Mouse (Mus musculus): ENCODE results near the gene Gm49380. TPM values are rescaled to one million over a fixed set of nuclear protein-coding genes. Genes with fewer than 3 reads are reported as not detected.

Gm49380 gene
- polyA plus RNA-seq, 1 experiment from 2014 or later, result 0.08 TPM

DNA sequence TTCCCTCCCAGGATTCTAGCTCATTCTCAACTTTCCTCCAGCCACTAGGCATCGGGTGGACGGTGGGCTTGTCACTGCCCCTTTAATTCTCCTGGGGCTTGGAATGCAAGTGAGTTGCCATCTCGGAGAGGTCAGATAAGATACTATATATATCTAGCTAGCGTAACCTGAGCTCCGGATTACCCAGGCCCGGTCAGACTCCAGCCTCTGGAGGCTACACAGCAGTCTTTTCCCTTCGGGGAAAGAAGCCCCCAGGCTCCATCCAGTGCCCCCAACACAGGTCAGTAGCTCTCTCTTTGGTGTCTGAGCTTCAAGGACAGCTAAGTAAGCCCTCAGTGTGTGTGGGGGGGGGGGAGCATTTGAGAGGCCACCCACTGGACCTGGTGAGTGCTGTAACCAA, 44.0 kb downstream of the Gm49380 start:
- no peaks in the 10 kb centered on the region for H3K9me3 ChIP-seq (ENCODE audit: control insufficient read depth, low read length)
- no peaks in the 10 kb centered on the region for H3K4me1 ChIP-seq (ENCODE audit: control insufficient read depth, insufficient read depth, low read length)
- no peak overlapping the region for H3K27ac ChIP-seq (ENCODE audit: low read depth, low read length)
- H3K9ac ChIP-seq (replicated peaks; ENCODE audit: low read depth, low read length), result no peak overlapping the region
- 47% methylated on average over 7 of the region's 7 CpGs for WGBS
- ATAC-seq (ENCODE audit: low read depth), result no peak
- H3K36me3 ChIP-seq (ENCODE audit: control insufficient read depth, insufficient read depth, low read length), result no peaks in the 10 kb centered on the region
- no peak overlapping the region for H3K4me2 ChIP-seq (ENCODE audit: low read depth, low read length)
- no peak overlapping the region for H3K4me3 ChIP-seq (ENCODE audit: low read depth, low read length)
- no peaks in the 10 kb centered on the region for H3K27me3 ChIP-seq (ENCODE audit: control insufficient read depth, insufficient read depth, low read length)

DNA sequence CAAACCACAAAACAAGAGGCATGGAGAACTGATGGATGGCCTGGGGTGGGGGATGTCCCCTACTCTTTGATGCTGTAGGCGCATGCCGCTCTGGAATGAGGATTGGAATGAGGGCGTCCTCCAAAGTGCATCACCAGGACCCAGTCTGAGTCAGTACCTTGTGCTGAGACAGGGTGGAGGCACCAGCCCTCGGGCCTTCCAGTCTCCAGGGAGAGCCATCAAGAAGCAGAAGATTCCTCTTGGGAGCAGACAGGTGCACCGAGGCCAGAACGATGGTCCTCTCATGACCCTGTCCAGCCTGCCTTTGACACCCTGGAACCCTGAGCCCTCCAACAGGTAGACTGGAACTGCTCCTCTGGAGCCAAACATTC, 45.4 kb downstream of the Gm49380 start:
- Histone ChIP-seq H3K27ac (ENCODE audit: low read depth, low read length) (no peak overlapping the region), H3K4me1 (ENCODE audit: control insufficient read depth, insufficient read depth, low read length) (no peaks in the 10 kb centered on the region), H3K4me3 (ENCODE audit: low read depth, low read length) (no peak overlapping the region), H3K4me2 (ENCODE audit: low read depth, low read length) (no peak overlapping the region), H3K9ac (replicated peaks; ENCODE audit: low read depth, low read length) (no peak overlapping the region), H3K9me3 (ENCODE audit: control insufficient read depth, low read length) (no peaks in the 10 kb centered on the region), H3K36me3 (ENCODE audit: control insufficient read depth, insufficient read depth, low read length) (no peaks in the 10 kb centered on the region), H3K27me3 (ENCODE audit: control insufficient read depth, insufficient read depth, low read length) (no peaks in the 10 kb centered on the region)
- no peak for ATAC-seq (ENCODE audit: low read depth)
- 81% methylated on average over 6 of the region's 6 CpGs for WGBS

DNA sequence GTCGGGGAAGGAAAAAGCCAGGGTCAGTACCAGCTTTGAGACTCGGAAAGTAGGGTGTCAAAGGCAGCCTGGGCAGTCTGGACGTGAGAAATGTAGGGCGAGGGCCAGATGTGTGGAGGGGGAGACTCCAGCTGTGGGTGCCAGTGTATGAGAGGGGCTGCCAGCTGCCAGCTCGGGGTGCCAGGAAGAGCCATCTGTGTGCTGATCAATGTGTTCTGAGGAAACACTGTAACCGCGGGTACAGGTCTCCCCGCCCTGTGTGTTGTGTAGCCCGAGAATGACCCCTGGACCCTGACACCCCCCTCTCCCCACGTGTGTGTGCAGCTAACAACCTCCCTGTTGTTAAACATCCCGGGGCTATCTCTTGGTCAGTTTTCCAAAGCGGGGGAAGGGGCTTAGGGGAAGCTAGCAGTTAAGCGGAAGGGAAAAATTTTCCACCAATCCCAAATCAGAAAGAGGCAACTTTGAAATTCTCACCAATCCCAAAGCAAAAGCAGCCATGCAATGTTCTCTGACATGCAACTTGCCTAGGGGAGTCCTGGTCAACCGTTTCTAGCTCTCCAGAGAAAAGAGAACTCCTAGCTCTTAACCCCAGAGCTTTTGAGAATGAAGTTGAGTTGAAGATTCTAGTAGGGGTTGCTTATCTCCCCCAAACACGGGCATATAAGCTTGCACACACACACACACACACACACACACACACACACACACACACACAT, 45.9 kb downstream of the Gm49380 start:
- WGBS, result 9% methylated on average over 15 of the region's 15 CpGs
- ATAC-seq (ENCODE audit: low read depth), result peak; percentile 54

DNA sequence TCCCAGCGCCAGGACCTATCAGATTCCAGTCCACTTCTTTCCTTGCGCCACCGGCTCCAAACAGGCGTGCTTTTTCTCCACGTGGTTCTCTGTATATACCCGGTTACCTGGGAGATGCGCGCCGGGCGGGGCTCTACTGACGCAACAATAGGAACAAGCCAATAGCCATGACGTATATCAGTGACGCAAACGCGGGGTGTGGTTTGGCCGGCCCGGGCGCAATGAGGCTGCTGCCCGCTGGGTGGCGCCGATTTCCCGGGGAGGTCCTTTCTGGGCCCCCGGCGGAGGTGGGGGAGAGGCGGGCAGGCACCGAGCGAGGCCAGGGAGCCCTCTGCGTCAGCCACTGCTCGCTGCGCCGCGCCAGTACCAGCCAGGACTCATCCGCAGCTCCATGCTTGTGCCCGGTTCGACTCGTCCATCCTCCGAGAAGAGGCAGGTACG, 46.5 kb downstream of the Gm49380 start, which contains the start of gene Usp2:
Gene Usp2, plus strand, starts transcription at position 237 of the 441 bp plus-strand sequence.
- under 1% methylated on average over 38 of the region's 38 CpGs for WGBS
- no peaks in the 10 kb centered on the region for H3K36me3 ChIP-seq (ENCODE audit: control insufficient read depth, insufficient read depth, low read length)
- peak within 1 kb of the TSS; percentile 80 for H3K4me2 ChIP-seq (ENCODE audit: low read depth, low read length)
- H3K4me1 ChIP-seq (ENCODE audit: control insufficient read depth, insufficient read depth, low read length), result no peaks in the 10 kb centered on the region
- H3K4me3 ChIP-seq (ENCODE audit: low read depth, low read length), result peak within 1 kb of the TSS; percentile 43
- no peaks in the 10 kb centered on the region for H3K27me3 ChIP-seq (ENCODE audit: control insufficient read depth, insufficient read depth, low read length)
- peak within 1 kb of the TSS; percentile 44 for H3K27ac ChIP-seq (ENCODE audit: low read depth, low read length)
- no peaks in the 10 kb centered on the region for H3K9me3 ChIP-seq (ENCODE audit: control insufficient read depth, low read length)
- H3K9ac ChIP-seq (replicated peaks; ENCODE audit: low read depth, low read length), result peak within 1 kb of the TSS; percentile 51; the same call in 1 of the 2 replicates
- peak; percentile 98 for ATAC-seq (ENCODE audit: low read depth)

More for the DNA sequence above, 45.9 kb downstream of the Gm49380 start:
- Histone ChIP-seq H3K4me1 (ENCODE audit: control insufficient read depth, insufficient read depth, low read length) (no peaks in the 10 kb centered on the region), H3K4me3 (ENCODE audit: low read depth, low read length) (peak overlapping the region; percentile 43), H3K27ac (ENCODE audit: low read depth, low read length) (peak overlapping the region; percentile 44), H3K27me3 (ENCODE audit: control insufficient read depth, insufficient read depth, low read length) (no peaks in the 10 kb centered on the region), H3K9ac (replicated peaks; ENCODE audit: low read depth, low read length) (peak overlapping the region; percentile 51; the same call in 1 of the 2 replicates), H3K4me2 (ENCODE audit: low read depth, low read length) (peak overlapping the region; percentile 80), H3K9me3 (ENCODE audit: control insufficient read depth, low read length) (no peaks in the 10 kb centered on the region), H3K36me3 (ENCODE audit: control insufficient read depth, insufficient read depth, low read length) (no peaks in the 10 kb centered on the region)

DNA sequence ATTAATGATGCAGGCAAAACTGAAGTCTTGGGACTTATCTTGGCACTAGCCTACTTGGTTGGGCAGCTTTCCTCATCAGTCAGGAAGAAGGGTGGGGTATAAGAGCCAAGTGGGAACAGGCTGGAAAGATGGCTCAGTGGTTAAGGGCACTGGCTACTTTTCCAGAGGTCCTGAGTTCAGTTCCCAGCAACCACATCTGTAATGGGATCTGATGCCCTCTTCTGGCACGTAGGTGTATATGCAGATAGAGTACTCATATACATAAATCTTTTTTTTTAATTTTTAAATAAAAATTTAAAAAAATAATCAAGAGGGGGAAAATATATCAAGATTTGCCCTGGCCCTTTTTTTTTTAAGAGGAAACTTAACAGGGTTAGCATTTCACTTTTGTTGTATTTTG, 48.1 kb downstream of the Gm49380 start:
- 44% methylated on average over 1 of the region's 1 CpGs for WGBS
- H3K4me3 ChIP-seq (ENCODE audit: low read depth, low read length), result no peak overlapping the region
- H3K36me3 ChIP-seq (ENCODE audit: control insufficient read depth, insufficient read depth, low read length), result no peaks in the 10 kb centered on the region
- ATAC-seq (ENCODE audit: low read depth), result no peak
- H3K9me3 ChIP-seq (ENCODE audit: control insufficient read depth, low read length), result no peaks in the 10 kb centered on the region
- no peak overlapping the region for H3K27ac ChIP-seq (ENCODE audit: low read depth, low read length)
- no peaks in the 10 kb centered on the region for H3K4me1 ChIP-seq (ENCODE audit: control insufficient read depth, insufficient read depth, low read length)
- H3K9ac ChIP-seq (replicated peaks; ENCODE audit: low read depth, low read length), result no peak overlapping the region
- H3K4me2 ChIP-seq (ENCODE audit: low read depth, low read length), result no peak overlapping the region
- H3K27me3 ChIP-seq (ENCODE audit: control insufficient read depth, insufficient read depth, low read length), result no peaks in the 10 kb centered on the region

DNA sequence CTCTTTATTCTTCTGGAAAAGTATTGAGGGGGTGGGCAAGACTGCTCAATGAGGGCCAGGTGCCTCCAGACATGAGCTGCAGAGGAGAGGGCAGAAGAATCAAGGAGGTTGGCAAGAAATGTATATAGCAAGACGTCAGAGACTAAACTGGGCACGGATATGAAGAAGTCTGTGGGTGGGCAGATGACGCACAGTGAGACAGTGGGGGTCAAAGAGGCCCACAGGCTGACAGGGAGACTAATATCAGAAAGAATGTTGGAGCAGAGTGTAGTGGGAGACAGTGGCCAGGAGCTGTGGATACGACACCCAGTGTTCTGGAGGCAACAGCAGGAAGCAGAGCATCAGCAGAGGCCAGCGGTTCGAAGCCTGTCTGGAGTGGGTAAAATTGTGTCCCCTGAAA, 54.7 kb downstream of the Gm49380 start:
- no peak for ATAC-seq (ENCODE audit: low read depth)
- WGBS, result 84% methylated on average over 6 of the region's 6 CpGs
- Histone ChIP-seq H3K27me3 (ENCODE audit: control insufficient read depth, insufficient read depth, low read length) (no peaks in the 10 kb centered on the region), H3K9me3 (ENCODE audit: control insufficient read depth, low read length) (no peaks in the 10 kb centered on the region), H3K9ac (replicated peaks; ENCODE audit: low read depth, low read length) (no peak overlapping the region), H3K4me2 (ENCODE audit: low read depth, low read length) (no peak overlapping the region), H3K27ac (ENCODE audit: low read depth, low read length) (no peak overlapping the region), H3K4me1 (ENCODE audit: control insufficient read depth, insufficient read depth, low read length) (no peaks in the 10 kb centered on the region), H3K36me3 (ENCODE audit: control insufficient read depth, insufficient read depth, low read length) (no peaks in the 10 kb centered on the region), H3K4me3 (ENCODE audit: low read depth, low read length) (no peak overlapping the region)

DNA sequence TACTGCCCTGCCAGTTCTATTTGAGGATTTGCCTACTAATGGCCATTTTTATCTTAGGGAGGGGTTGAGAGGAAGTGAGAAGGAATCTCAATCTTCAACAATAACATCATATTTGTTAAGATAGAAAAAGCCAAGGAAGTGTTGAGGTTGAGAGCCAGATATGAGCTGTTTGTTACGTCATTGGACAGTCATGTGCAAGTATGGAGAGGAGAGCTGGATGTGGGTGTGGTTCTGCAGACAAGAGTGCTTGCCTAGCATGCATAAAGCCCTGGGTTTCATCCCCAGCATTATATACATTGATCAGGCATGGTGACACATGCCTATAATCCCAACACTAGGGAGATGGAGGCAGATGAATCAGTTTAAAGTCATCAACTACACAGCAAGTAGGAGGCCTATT, 59.4 kb downstream of the Gm49380 start:
- ATAC-seq (ENCODE audit: low read depth), result no peak
- Histone ChIP-seq H3K27me3 (ENCODE audit: control insufficient read depth, insufficient read depth, low read length) (no peaks in the 10 kb centered on the region), H3K36me3 (ENCODE audit: control insufficient read depth, insufficient read depth, low read length) (no peaks in the 10 kb centered on the region), H3K4me3 (ENCODE audit: low read depth, low read length) (no peak overlapping the region), H3K4me1 (ENCODE audit: control insufficient read depth, insufficient read depth, low read length) (no peaks in the 10 kb centered on the region), H3K9ac (replicated peaks; ENCODE audit: low read depth, low read length) (no peak overlapping the region), H3K9me3 (ENCODE audit: control insufficient read depth, low read length) (no peaks in the 10 kb centered on the region), H3K27ac (ENCODE audit: low read depth, low read length) (no peak overlapping the region), H3K4me2 (ENCODE audit: low read depth, low read length) (no peak overlapping the region)
- WGBS, result 65% methylated on average over 1 of the region's 1 CpGs

DNA sequence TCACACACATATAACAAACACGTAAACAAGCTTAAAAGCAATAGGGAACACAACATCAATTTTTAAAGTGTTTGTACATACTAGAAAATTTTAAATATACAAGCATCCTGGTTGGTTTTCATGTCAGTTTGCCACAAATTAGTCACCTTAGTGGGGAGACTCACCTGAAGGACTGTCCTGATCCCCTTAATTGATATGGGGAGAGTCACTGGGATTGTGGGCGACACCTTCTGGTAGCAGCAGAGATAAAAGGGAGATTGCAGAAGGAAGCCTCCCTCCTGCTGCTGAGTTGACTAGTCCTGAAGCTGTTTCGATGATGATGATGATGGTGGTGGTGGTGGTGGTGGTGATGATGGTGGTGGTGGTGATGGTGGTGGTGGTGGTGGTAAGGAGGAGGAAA, 60.4 kb downstream of the Gm49380 start:
- Histone ChIP-seq H3K4me1 (ENCODE audit: control insufficient read depth, insufficient read depth, low read length) (no peaks in the 10 kb centered on the region), H3K4me2 (ENCODE audit: low read depth, low read length) (no peak overlapping the region)

DNA sequence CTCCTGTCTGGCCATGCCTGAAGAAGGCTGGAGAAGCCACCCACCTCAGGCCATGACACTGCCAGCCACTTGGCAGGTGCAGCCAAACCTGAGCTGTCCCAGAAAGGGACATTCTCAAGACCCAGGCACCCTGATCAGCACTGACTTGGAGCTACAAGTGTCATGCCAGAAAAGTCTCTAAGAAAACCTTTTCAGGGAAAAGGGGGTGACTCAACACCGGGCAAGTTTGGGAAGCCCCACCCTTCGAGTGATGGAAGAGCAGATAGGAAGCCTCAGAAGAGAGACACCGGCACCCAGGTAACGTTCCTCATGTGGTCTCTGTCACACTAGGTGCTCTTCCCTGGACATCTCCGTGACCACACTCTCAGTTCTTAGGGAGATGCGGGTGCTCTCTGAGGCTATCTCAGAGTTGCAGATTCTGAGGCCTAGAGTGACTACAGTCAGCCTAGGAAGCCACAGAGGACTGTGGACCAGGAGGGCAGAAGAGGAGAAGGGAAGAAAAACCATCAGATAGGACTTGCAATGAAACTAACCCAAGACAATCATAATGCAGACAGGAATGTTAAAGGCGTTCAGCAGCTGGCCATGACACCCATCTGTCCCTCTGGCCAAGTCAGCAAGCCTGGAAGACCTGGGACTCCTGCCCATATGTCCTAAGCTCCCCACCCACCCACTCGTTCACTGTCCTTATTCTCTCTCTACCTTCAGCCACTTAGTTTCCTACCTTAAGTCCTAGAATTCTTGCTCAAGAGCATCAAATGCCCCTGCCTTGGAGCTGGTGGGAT, 63.7 kb downstream of the Gm49380 start:
- no peaks in the 10 kb centered on the region for H3K4me1 ChIP-seq (ENCODE audit: control insufficient read depth, insufficient read depth, low read length)
- 90% methylated on average over 8 of the region's 8 CpGs for WGBS
- peaks cover 5% of the 10 kb centered on the region for H3K27me3 ChIP-seq (ENCODE audit: control insufficient read depth, insufficient read depth, low read length)
- no peak overlapping the region for H3K9ac ChIP-seq (replicated peaks; ENCODE audit: low read depth, low read length)
- H3K36me3 ChIP-seq (ENCODE audit: control insufficient read depth, insufficient read depth, low read length), result no peaks in the 10 kb centered on the region
- no peak overlapping the region for H3K27ac ChIP-seq (ENCODE audit: low read depth, low read length)
- no peak overlapping the region for H3K4me2 ChIP-seq (ENCODE audit: low read depth, low read length)
- no peak for ATAC-seq (ENCODE audit: low read depth)
- no peaks in the 10 kb centered on the region for H3K9me3 ChIP-seq (ENCODE audit: control insufficient read depth, low read length)
- H3K4me3 ChIP-seq (ENCODE audit: low read depth, low read length), result no peak overlapping the region

More for the DNA sequence above, 60.4 kb downstream of the Gm49380 start:
- Histone ChIP-seq H3K27me3 (ENCODE audit: control insufficient read depth, insufficient read depth, low read length) (no peaks in the 10 kb centered on the region), H3K9ac (replicated peaks; ENCODE audit: low read depth, low read length) (no peak overlapping the region), H3K36me3 (ENCODE audit: control insufficient read depth, insufficient read depth, low read length) (no peaks in the 10 kb centered on the region), H3K27ac (ENCODE audit: low read depth, low read length) (no peak overlapping the region), H3K4me3 (ENCODE audit: low read depth, low read length) (no peak overlapping the region), H3K9me3 (ENCODE audit: control insufficient read depth, low read length) (no peaks in the 10 kb centered on the region)
- no peak for ATAC-seq (ENCODE audit: low read depth)
- WGBS, result 65% methylated on average over 3 of the region's 3 CpGs
